Mouse (Mus musculus): ENCODE data around the gene Olfr221.

Gene Olfr221

GRCm38 (mm10) chr14:52019051-52019589 lies 23.1 kb downstream of the Olfr221 start:
- DNase-seq (ENCODE audit: low spot score): no peak

- no peak for DNase-seq (ENCODE audit: low spot score)
Measured at GRCm38 (mm10) chr14:52018248-52019050, 23.8 kb downstream of the Olfr221 start.

GRCm38 (mm10) chr14:52017662-52018061 lies 24.6 kb downstream of the Olfr221 start:
- no peak for DNase-seq (ENCODE audit: low spot score)

- no peak for DNase-seq (ENCODE audit: low spot score)
Measured at GRCm38 (mm10) chr14:52016625-52017405, 25.4 kb downstream of the Olfr221 start.

DNA sequence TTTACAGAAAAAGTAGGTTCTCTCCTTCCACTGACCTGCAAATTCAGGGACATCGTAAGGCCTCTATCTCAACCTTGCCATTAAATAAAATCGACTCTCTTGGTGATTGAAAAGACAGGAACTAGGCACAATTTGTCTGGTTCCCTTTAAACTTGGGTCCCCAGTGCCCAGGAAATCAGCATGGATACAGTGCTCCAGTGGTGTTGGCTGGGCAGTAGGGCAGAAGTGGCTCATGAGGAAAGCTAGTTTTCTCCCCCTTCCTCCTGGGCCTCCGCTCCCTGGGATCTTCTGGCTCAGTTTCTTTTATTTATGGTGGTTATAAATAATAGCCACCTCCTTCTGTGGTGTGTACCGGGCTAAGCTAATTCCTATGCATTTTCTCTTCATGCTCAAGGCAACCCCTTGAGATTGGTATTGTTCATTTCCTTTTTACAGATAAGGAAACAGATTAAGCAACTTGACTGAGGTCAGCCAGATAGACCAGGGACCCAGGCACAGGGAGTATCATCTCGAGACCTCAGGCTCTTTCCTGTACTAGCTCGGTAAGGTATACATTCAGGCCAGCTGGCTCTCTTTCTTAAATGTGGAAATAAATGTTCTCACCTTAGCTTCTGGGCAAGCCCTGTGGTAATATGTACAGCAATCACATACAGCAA lies 26.7 kb downstream of the Olfr221 start, which contains the start of gene Tmem253:
Tmem253 (plus strand) TSS at position 214 of the 656 bp plus-strand sequence.
- no peak for DNase-seq (ENCODE audit: low spot score)

GRCm38 (mm10) chr14:52014761-52015311 lies 27.4 kb downstream of the Olfr221 start:
- no peak for DNase-seq (ENCODE audit: low spot score)

DNA sequence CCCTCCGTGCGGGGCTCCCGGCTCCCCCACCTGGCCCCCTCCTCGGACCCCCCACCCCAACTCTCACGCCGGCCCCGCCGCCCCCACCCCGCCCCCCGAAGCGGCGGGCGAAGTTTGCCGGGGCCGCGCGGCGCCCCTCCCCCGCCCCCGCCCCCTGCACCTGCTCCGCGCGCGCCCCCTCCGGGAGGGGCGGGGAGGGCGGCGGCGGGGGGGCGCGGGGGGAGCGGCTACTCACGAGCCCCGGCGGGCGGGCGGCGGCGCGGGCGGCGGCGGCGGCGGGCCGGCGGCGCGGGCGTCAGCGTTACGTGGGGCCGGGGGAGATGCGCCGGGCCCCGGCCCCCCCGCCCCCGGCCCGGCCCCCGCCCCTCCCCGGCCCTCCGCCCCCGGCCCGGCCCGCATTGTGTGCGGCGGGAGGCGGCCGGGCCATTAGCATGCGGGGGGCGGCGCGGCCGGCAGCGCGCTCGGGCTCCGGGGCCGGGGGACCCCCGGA lies 27.9 kb downstream of the Olfr221 start:
- no peak for DNase-seq (ENCODE audit: low spot score)

DNA sequence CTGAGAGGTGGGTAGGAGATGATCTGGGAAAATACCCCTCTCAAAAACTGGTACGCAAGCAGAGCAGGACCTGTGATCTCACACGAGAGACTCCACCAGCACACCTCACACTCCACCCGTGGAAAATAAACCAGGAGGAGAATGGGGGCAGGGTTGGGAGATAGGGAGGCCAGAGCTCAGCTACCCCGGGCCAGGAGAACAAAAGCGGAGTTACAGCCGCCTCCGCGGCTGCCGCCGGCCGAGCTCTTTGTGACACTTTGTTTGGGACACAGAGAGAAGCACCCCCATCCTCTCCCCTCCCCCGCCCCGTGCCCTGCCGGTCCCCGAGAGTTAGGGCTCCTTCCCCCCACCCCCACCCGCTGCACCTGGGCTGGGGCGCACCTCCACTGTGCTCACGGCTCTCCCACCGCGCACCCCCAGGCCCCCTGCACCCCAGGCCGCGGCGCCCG lies 28.5 kb downstream of the Olfr221 start:
- DNase-seq (ENCODE audit: low spot score): no peak

DNA sequence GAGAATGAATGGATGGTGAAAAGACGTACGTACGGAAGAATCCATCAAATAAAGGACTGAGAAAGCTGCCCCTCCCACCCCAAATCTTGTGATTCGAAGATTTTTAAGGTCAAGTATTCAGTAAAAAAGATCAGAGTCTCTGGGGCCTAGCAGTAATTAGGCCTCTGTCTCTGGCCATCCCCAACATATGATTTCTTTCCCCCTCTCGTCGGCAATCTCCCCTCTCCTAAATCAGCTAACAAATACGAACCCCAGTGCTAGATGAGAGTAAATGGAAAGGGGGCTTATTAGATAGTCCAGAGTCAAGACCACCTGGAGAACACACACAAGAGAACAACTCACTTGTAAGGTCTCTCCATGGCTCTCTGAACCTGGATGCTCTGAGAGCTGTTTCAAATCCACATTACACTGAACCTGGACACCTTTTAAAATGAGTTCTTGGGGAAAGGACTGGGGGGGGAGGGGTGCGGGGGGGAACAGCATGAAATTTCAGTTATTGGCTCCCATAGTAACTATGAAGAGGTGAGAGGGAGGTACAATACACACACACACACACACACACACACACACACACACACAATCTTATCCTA lies 29.1 kb downstream of the Olfr221 start:
- DNase-seq (ENCODE audit: low spot score): no peak

DNA sequence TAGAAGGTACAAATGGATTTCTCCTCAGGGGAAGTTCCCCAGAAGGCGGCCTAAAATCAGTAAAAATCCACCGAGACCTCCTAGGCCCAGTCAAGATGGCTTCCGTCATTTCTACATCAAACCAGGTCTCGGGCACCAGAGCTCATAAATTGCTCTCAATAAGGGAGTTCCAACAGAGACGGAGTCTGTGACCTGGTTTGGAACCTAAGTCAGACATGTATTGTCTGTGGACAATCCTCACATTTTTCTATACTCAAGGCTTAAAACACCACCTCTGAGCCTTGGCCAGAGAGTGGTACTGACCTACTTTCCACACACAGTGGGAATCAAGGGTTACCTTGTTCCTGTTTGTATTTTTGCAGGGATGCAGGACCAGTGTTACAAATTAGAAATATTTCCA lies 29.7 kb downstream of the Olfr221 start:
- DNase-seq (ENCODE audit: low spot score): no peak

- DNase-seq (ENCODE audit: low spot score): no peak
Measured at GRCm38 (mm10) chr14:52012085-52012484, 30.2 kb downstream of the Olfr221 start.

DNA sequence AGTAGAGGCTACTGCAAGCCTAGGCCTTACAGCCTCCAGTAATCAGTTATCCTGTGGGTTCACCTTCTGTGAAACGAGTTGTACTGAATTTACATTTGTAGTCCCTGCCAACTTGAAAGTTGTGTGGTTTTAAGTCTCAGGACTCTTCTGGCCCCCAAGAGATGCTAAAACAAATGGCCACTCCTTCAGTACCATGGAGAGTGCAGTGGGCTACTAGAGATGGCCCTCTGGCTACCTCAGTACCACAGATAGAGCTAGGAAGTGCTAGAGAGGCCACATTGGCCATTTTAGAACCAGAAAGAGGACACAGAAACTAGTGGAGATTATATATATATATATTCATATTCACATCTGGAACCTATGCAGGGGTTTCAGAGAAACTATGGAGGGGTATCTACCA lies 30.6 kb downstream of the Olfr221 start:
- DNase-seq (ENCODE audit: low spot score): no peak

DNA sequence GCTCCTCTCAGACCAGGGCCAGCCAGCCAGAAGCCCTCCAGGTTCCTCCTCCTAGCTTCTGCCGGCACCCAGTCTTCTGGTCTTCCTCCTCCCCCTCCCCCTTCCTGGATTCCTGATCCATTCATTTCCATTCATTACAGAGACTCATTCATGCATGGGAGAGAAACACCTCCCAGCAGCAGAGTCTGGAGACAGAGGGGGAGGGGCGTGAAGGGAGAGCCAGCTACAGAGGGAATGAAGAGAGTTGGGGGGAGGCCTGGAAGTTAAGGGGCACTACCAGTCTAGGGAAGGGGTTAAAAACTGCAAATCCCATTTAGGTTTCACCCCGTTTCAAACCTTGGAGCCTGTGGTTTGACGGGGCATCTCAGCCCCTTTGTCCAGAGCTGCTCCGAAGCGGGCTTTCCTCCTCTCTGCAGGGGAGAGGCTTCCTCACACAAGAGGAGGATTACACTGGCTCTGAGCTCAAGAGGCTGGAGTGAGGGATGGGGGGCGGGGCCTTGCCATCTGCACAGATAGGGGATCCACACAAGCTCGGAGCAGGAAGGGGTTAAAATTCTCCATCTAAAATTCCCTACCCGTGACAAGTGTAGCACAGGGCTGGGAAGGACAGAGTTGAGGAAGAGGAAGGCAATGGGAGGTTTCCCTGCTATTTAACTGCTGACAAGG lies 31.7 kb downstream of the Olfr221 start:
- no peak for DNase-seq (ENCODE audit: low spot score)

DNA sequence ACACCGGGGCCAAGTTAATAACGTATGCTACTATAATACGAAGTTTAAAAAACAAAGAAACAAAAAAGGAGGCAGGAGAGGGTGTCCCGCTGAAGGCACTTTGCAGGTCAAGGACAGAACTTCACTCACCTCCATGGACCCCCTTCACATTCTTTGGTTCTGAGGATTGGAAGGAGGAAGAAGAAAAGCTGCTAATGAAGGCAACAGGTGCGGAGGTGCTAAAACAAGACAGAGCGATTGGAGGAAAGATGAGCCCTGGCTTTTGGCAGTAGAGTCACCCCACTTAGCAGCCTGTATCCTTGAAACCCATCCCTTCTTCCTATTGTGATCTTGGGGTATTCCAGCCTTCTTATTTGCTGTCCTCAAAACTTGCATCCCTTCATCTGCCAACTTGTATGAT lies 32.4 kb downstream of the Olfr221 start:
- no peak for DNase-seq (ENCODE audit: low spot score)

DNA sequence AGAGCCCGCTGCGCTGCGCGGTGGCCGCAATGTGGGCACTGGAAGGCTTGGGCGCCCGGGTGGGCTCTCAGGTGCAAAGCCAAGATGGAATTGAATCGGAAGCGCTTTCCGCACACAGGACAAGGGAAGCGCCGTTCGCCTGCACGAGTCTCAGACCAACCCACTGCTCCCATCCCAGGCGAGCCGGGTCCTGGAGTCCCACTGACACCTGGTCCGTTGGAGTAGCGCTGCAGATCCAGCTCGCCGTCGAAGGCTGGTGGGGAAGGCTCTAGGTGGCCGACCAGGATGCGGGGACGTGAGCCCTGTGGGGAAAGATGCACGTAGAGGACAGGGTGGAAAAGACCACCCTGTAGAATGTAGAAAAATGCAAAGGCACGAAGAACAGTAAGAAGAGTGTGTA lies 32.9 kb downstream of the Olfr221 start:
- no peak for DNase-seq (ENCODE audit: low spot score)

DNA sequence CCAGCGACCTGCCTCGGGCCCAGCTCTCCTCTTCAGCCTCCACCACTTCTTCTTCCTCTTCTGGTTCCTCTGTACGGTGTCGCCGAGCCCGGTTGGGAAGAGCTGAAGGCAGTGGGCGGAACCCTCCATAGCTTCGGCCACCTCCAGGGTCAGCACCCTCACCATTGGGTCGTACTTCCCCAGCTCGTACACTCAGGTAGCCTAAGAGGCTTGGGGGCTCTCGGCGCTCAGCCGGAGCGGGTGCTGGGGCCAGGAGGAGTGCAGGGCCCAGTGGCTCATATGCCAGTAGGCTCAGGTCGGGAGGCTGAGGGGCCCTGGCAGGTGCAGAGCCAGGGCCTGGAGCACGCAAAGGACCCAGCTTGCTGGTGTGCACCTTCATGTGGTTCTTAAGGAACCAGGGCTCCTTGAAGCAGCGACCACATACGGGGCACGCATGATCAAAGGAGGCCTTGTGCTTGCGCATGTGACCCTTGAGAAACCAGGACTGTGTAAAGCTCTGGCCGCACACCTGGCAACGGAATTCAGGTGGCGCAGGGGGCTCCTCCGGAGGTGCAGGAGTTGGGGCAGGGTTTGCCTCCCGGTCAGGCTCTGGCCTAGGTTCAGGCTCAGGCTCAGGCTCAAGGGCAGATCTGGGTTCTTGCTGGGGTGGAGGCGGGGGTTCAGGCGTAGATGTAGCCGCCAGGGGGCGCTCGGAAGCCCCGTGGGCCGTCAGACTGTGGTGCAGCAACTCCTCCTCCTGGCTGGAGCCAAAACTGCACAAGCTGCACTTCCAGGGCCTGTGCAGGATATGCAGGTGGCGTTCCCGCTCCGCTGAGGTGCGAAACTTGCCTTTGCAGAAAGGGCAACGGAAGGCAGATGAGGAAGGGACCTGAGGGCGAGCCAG lies 33.7 kb downstream of the Olfr221 start:
- DNase-seq (ENCODE audit: low spot score): peak; percentile 89

GRCm38 (mm10) chr14:52006771-52007170 lies 35.5 kb downstream of the Olfr221 start:
- no peak for DNase-seq (ENCODE audit: low spot score)

- no peak for DNase-seq (ENCODE audit: low spot score)
Measured at GRCm38 (mm10) chr14:52006241-52006640, 36.0 kb downstream of the Olfr221 start.

DNA sequence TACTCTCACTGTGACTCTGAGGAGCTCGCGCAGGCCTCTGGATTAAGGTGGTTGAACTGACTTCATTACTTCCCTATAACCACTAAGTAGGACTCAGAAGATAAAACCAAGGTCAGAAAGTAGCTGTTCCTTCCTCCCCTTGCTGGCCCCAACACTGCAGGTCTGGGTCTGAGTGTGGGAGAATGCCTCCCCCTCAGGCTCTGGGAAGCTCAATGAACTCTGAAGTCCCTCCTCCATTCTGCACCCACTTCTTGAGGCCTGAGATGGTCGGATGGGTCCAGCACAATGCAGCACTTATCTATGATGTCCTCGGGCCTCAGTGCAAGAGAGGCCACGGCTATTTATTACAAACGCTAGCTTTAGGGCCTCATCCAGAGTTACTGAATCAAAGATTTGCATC lies 36.6 kb downstream of the Olfr221 start:
- DNase-seq (ENCODE audit: low spot score): no peak

GRCm38 (mm10) chr14:52005141-52005540 lies 37.1 kb downstream of the Olfr221 start:
- DNase-seq (ENCODE audit: low spot score): no peak
